Mouse (Mus musculus) brain, embryonic 14.5 days (tissue): ENCODE measurements around the gene Gna11. TPM values are rescaled to one million over a fixed set of nuclear protein-coding genes. Genes with fewer than 3 reads are reported as not detected.

Experiments
- DNase-seq: peaks from one replicate; pipeline ENCODE4 v3.0.0-alpha.2; 2011; ENCODE audit warnings: low read depth
- CTCF ChIP-seq: fragments of 200-500 bp; IDR thresholded peaks from 2 replicates; pipeline ENCODE4 v1.5.1; 2012; ENCODE audit warnings: inconsistent platforms, mild to moderate bottlenecking, moderate library complexity, borderline replicate concordance; ENCODE audit not compliant: insufficient read depth, insufficient read length; ENCODE audit errors: extremely low read depth
- POLR2A ChIP-seq: fragments of 200-500 bp; IDR thresholded peaks from 2 replicates; pipeline ENCODE4 v1.6.1; 2012; ENCODE audit warnings: mild to moderate bottlenecking, inconsistent platforms, borderline replicate concordance; ENCODE audit not compliant: poor library complexity, insufficient read depth, insufficient read length, severe bottlenecking; ENCODE audit errors: extremely low read depth
- polyA plus RNA-seq: library from polyadenylated mRNA; depleted of rRNA; stranded (reverse); fragments of >200 nt; gene quantifications from 2 replicates; pipeline ENCODE4 v1.2.3, GENCODE M21; 2012

Gna11 gene
- polyA plus RNA-seq, 1 experiment: 110 TPM

GRCm38 (mm10) chr10:81498316-81499249 is 46.4 kb downstream of the Gna11 start:
- TF ChIP-seq POLR2A: no peak
- TF ChIP-seq CTCF: 0 out of 2 replicates have a peak, but pooled peaks have one; percentile 0

DNA sequence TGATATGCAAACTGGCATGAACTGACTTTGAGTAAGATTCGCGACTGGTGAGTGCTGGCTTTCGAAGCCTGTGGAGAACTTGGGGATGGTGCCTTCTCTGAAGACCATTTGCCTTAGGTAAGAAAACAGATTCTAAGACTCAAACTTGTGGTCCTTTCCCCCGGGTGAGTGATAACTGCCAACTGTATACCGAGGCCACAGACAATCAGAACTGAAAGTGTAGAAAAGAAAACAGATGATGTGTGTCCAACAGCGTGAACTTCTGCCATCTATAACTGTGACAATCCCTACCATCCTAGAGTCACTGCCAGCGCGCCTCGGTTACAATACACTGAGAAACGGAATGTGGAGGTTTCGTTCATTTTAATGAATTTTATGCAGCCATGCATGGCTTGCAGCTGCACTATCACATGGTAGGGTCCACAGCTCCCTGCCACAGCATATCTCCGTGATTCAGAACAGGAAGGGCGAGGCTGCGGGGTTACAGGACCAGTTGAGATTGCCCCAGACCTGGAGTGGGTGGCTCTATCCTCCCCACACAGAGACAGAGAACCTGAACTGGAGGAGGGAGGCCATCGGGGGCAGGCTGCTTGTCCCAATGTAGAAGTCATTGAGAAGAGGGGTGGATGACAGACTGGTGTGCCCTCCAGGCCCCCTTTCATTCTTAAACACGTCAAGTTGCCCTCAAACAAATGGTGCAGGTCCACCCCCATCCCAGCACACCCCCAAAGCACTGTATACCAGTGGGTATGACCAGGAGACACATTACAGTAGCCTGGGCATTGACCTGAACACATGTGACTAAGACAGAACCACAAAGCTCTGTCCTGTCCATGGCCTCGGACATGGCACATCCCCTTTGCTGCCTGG is 47.4 kb downstream of the Gna11 start:
- no peak for DNase-seq
- TF ChIP-seq CTCF (no peak), POLR2A (no peak)

More at GRCm38 (mm10) chr10:81498316-81499249, 46.4 kb downstream of the Gna11 start:
- no peak for DNase-seq

DNA sequence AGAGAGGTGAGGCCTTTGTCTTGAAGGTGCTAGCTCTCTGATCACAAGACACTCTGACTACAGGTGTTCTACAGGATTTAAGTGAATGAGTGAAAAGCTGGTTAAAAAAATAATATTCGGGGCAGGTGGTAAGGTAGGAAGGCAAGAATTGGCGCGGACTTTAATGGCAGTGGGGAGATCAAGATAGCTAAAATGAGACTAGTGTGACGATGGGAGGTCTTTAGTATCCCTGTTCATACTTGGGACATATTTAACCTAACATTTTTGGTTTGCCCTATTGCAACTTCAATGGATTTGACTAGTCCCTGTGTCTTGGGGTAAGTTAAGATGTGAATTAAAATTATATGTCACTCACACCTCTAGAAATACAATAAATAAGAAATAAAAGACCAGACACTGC is 48.0 kb downstream of the Gna11 start:
- DNase-seq: no peak
- TF ChIP-seq POLR2A (no peak), CTCF (no peak)

GRCm38 (mm10) chr10:81496264-81496901 is 48.6 kb downstream of the Gna11 start, which contains the start of gene Ncln:
Gene Ncln, minus strand, starts transcription at chr10:81496392.
- peak; percentile 100 for DNase-seq
- TF ChIP-seq CTCF: no peak
- peak; percentile 73 for TF ChIP-seq POLR2A

DNA sequence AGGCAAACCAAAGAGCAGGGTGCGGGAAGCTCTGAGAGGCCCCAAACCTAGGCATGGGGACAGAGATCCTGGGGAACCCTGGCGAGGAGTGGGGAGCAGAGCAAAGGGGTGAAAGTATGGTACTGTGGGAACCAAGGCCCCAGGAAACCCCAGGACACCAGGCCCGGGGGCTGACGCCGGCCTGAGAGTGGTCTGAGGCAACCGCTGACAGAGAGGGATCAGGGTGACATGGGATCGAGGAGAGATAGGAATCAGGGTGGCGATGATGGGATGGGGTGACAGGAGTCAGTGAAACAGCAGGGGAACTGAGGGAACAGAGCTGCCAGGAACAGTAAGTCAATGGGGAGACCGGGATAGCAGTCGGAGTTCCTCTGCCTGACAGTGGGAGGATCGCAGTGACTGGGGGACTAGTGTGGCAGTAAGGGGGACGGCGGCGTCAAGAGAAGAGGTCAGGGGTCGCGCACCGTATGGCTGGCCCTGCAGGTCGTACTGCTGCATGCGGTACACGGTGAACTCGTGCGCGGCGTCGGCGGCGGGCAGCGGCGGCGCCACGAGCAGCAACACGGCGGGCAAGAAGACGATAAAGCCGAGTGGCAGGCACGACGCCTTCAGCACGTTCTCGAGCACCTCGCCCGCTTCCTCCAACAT is 49.2 kb downstream of the Gna11 start:
- TF ChIP-seq POLR2A (no peak), CTCF (no peak)
- no peak for DNase-seq

GRCm38 (mm10) chr10:81495151-81495550 is 49.8 kb downstream of the Gna11 start:
- TF ChIP-seq POLR2A: no peak
- TF ChIP-seq CTCF: no peak

DNA sequence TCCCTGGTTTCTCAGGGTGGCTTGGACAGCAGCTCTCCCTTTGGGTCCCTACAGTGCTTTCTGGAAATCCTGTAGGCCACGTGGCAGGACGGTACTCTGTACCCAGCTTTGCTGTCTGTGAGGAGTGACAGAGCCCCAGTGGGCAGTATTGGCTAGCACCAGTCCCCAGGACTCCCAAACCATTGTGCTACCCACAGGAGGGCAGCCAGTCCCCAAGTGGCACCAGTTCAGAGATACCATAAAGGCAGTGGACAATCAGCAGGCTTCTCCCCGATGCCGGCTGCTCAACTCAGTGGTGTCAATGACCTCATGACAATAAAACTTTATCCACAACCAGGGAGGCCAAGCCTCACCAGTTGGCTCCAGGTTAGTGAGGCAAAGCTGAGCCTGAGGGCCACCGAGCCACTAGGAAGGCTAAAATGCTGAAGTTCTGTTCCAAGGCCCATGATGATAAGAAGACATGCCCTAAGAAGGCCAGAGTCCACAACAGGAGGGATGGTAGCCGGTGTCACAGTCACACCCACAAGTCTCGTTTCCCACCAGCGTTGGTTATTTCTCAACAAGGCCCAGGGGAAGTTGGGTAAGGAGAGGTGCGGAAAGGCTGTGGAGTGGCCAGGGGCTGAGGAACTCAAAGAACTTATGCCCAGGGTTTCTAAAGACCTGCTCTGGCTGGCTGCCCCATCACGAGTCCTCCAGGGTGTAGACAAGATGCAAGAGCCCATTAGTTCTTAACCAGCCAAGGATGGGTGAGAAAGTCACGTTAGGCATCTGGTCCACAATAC is 50.5 kb downstream of the Gna11 start:
- TF ChIP-seq CTCF (no peak), POLR2A (no peak)
- no peak for DNase-seq

More at GRCm38 (mm10) chr10:81495151-81495550, 49.8 kb downstream of the Gna11 start:
- no peak for DNase-seq

DNA sequence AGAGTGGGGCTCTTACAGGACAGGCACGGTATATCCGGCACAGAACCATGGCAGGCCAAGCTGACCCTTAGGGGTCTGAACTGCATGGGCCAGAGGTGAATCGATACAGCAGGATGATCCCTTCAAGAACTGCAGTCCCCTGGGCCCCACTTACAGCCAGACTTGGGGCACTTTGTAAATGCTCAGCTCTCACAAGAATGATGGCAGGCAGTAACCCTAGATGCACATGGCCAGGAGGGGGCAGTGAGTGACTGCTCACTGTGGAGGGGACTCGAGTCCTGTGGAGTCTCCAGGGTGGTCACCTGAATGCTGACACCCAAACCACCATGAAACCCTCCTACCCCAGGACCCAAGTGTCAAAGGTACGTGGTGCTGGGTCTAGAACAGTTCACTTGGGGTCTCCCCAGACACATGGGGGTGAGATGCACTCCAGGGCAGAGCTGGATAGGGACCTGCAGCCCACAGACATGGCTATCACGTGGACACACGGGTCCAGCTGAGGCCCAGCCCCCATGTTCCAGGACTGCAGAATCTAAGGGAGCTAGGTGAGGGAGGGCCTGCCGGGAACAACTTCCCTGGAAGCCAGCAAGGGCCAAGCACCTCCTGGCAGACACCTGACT is 51.3 kb downstream of the Gna11 start:
- DNase-seq: no peak
- TF ChIP-seq POLR2A (no peak), CTCF (peak; percentile 19; the same call in 1 of the 2 replicates)

- no peak for TF ChIP-seq CTCF
- DNase-seq: no peak
Measured at GRCm38 (mm10) chr10:81492606-81493240, 52.3 kb downstream of the Gna11 start.

DNA sequence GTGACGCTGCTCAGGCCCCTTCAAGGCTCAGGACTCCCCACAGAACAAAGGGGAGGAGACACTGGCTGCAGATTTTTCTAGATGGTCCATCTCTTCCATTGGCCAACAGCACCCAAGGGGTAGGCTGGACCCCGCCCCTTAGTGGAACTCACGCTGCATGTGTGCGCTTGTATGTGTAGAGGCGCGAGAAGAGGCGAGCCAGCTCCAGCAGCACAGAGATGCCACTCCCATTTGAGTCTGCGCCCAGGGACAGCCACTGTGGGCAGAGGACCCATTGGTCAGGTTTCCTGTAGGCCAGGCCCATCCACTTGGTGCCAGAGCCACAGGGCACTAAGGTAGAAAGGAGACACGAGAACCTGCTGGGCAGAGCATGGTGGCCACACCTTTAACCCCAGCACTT is 54.0 kb downstream of the Gna11 start:
- no peak for DNase-seq
- TF ChIP-seq POLR2A (no peak), CTCF (no peak)
